Mouse (Mus musculus) forebrain, embryonic 14.5 days (tissue): ENCODE results near the gene Dph3. TPM values are rescaled to one million over a fixed set of nuclear protein-coding genes. Genes with fewer than 3 reads are reported as not detected.

ENCODE experiments used
- ATAC-seq: fragments of 200-750 bp; cut with Nextera tagmentation; 2 replicates; pipeline ENCODE4 v1.8.0; 2017; ENCODE audit warnings: mild to moderate bottlenecking, moderate library complexity
- DNase-seq: peaks from one replicate; pipeline ENCODE4 v3.0.0-alpha.2; 2015; ENCODE audit warnings: low spot score
- H3K27ac ChIP-seq: fragments of 300-500 bp; sonication (generic); 2 replicates; pipeline ENCODE4 v1.5.1; 2014; ENCODE audit warnings: low read depth, mild to moderate bottlenecking, control low read depth, low read length, moderate library complexity
- H3K27me3 ChIP-seq: fragments of 300-500 bp; sonication (generic); replicated peaks from 2 replicates; pipeline ENCODE4 v1.6.1; 2014; ENCODE audit warnings: low read length, control low read depth, mixed read lengths; ENCODE audit not compliant: control insufficient read depth, insufficient read depth
- H3K36me3 ChIP-seq: fragments of 300-500 bp; sonication (generic); 2 replicates; pipeline ENCODE4 v1.6.1; 2014; ENCODE audit warnings: low read length, control low read depth; ENCODE audit not compliant: control insufficient read depth, insufficient read depth
- H3K4me1 ChIP-seq: fragments of 300-500 bp; sonication (generic); 2 replicates; pipeline ENCODE4 v1.6.1; 2014; ENCODE audit warnings: antibody characterized with exemption, low read length, control low read depth; ENCODE audit not compliant: control insufficient read depth, insufficient read depth
- H3K4me2 ChIP-seq: fragments of 300-500 bp; sonication (generic); 2 replicates; pipeline ENCODE4 v1.6.1; 2014; ENCODE audit warnings: mild to moderate bottlenecking, control low read depth, low read length
- H3K4me3 ChIP-seq: fragments of 300-500 bp; sonication (generic); 2 replicates; pipeline ENCODE4 v1.5.1; 2014; ENCODE audit warnings: low read depth, low read length, control low read depth
- H3K9ac ChIP-seq: fragments of 300-500 bp; sonication (generic); 2 replicates; pipeline ENCODE4 v1.6.1; 2014; ENCODE audit warnings: mild to moderate bottlenecking, low read length, control low read depth, moderate library complexity
- H3K9me3 ChIP-seq: fragments of 300-500 bp; sonication (generic); replicated peaks from 2 replicates; pipeline ENCODE4 v1.6.1; 2016; ENCODE audit warnings: low read length, control low read depth, mixed read lengths; ENCODE audit not compliant: control insufficient read depth
- WGBS: fragments of 180-500 bp; shearing (Covaris S2); extraction: QIAGEN DNeasy Blood & Tissue Kit; methylation state at CpG from one replicate; pipeline ENCODE4 v1.1.7; 2014; 5-methylcytosine and 5-hydroxymethylcytosine counted together
- polyA plus RNA-seq: library from polyadenylated mRNA; unstranded; fragments of >200 nt; fragmentation: Nextera tagmentation; extraction: Ambion mirVana; gene quantifications from 2 replicates; pipeline ENCODE4 v1.2.1, GENCODE M21; 2014

Gene Dph3
- polyA plus RNA-seq, 1 experiment from 2014 or later, result 93.3 TPM

GRCm38 (mm10) chr14:32053895-32054294, 31.6 kb downstream of the Dph3 start:
- ATAC-seq, result no peak
- no peak for DNase-seq
- no peaks in the 10 kb centered on the region for H3K27me3 ChIP-seq

GRCm38 (mm10) chr14:32050171-32050570, 35.4 kb downstream of the Dph3 start:
- 90% methylated on average over 6 of the region's 6 CpGs for WGBS
- Histone ChIP-seq H3K4me1 (no peaks in the 10 kb centered on the region), H3K27me3 (no peaks in the 10 kb centered on the region), H3K9me3 (no peaks in the 10 kb centered on the region), H3K36me3 (no peaks in the 10 kb centered on the region), H3K9ac (no peak overlapping the region), H3K4me2 (no peak overlapping the region), H3K4me3 (no peak overlapping the region), H3K27ac (no peak overlapping the region)
- no peak for DNase-seq
- no peak for ATAC-seq

More at GRCm38 (mm10) chr14:32053895-32054294, 31.6 kb downstream of the Dph3 start:
- Histone ChIP-seq H3K9ac (no peak overlapping the region), H3K4me1 (no peaks in the 10 kb centered on the region), H3K4me2 (no peak overlapping the region), H3K36me3 (no peaks in the 10 kb centered on the region), H3K27ac (no peak overlapping the region), H3K4me3 (no peak overlapping the region), H3K9me3 (0 out of 2 replicates have a peak, but pooled peaks cover 3% of the 10 kb centered on the region)
- 88% methylated on average over 5 of the region's 5 CpGs for WGBS

- no peaks in the 10 kb centered on the region for H3K27me3 ChIP-seq
Measured at GRCm38 (mm10) chr14:32046357-32046756, 39.2 kb downstream of the Dph3 start.

GRCm38 (mm10) chr14:32042108-32042507, 43.4 kb downstream of the Dph3 start:
- H3K27ac ChIP-seq, result no peak overlapping the region
- 79% methylated on average over 5 of the region's 5 CpGs for WGBS
- no peaks in the 10 kb centered on the region for H3K4me1 ChIP-seq
- H3K4me2 ChIP-seq, result no peak overlapping the region
- no peaks in the 10 kb centered on the region for H3K9me3 ChIP-seq
- no peak overlapping the region for H3K4me3 ChIP-seq
- ATAC-seq, result no peak
- no peak overlapping the region for H3K9ac ChIP-seq
- H3K36me3 ChIP-seq, result no peaks in the 10 kb centered on the region
- DNase-seq, result no peak
- H3K27me3 ChIP-seq, result no peaks in the 10 kb centered on the region

More at GRCm38 (mm10) chr14:32046357-32046756, 39.2 kb downstream of the Dph3 start:
- Histone ChIP-seq H3K9me3 (no peaks in the 10 kb centered on the region), H3K27ac (no peak overlapping the region), H3K9ac (no peak overlapping the region), H3K4me3 (no peak overlapping the region), H3K36me3 (no peaks in the 10 kb centered on the region), H3K4me1 (no peaks in the 10 kb centered on the region), H3K4me2 (no peak overlapping the region)
- WGBS, result 83% methylated on average over 8 of the region's 8 CpGs
- ATAC-seq (no peak), DNase-seq (no peak)

GRCm38 (mm10) chr14:32037661-32038252, 47.8 kb downstream of the Dph3 start:
- no peak overlapping the region for H3K4me3 ChIP-seq
- H3K27ac ChIP-seq, result no peak overlapping the region
- no peaks in the 10 kb centered on the region for H3K27me3 ChIP-seq
- H3K4me1 ChIP-seq, result no peaks in the 10 kb centered on the region
- DNase-seq (no peak), ATAC-seq (no peak)
- no peaks in the 10 kb centered on the region for H3K36me3 ChIP-seq
- H3K4me2 ChIP-seq, result no peak overlapping the region
- no peak overlapping the region for H3K9ac ChIP-seq
- WGBS, result 84% methylated on average over 8 of the region's 8 CpGs
- no peaks in the 10 kb centered on the region for H3K9me3 ChIP-seq

GRCm38 (mm10) chr14:32036482-32036881, 49.0 kb downstream of the Dph3 start:
- Histone ChIP-seq H3K4me3 (no peak overlapping the region), H3K4me1 (no peaks in the 10 kb centered on the region), H3K27me3 (no peaks in the 10 kb centered on the region), H3K27ac (no peak overlapping the region), H3K9ac (no peak overlapping the region), H3K4me2 (no peak overlapping the region), H3K36me3 (no peaks in the 10 kb centered on the region), H3K9me3 (no peaks in the 10 kb centered on the region)
- WGBS, result 80% methylated on average over 5 of the region's 5 CpGs
- ATAC-seq (no peak), DNase-seq (no peak)

GRCm38 (mm10) chr14:32032522-32032921, 53.0 kb downstream of the Dph3 start:
- Histone ChIP-seq H3K9me3 (no peaks in the 10 kb centered on the region), H3K4me1 (peaks cover 9% of the 10 kb centered on the region), H3K4me2 (no peak overlapping the region), H3K9ac (no peak overlapping the region), H3K27ac (no peak overlapping the region), H3K27me3 (no peaks in the 10 kb centered on the region), H3K4me3 (no peak overlapping the region), H3K36me3 (no peaks in the 10 kb centered on the region)
- peak; percentile 90 for DNase-seq
- 7% methylated on average over 4 of the region's 4 CpGs for WGBS
- peak; percentile 71 for ATAC-seq

Other genes starting within 250 kb of the Dph3 start
- gene Galnt15, start 56.7 kb downstream of the Dph3 start, polyA plus RNA-seq, result 0.27 and 0.39 TPM in 2 replicates
- 16.4 and 20.4 TPM in 2 replicates for gene Oxnad1, start 355 bp downstream of the Dph3 start, polyA plus RNA-seq
- gene Msmb, start 56.3 kb upstream of the Dph3 start, polyA plus RNA-seq, result not detected in 2 replicates
- gene Ncoa4, start 74.1 kb upstream of the Dph3 start, polyA plus RNA-seq, result 137 and 145 TPM in 2 replicates
- 258 and 290 TPM in 2 replicates for gene Timm23, start 116.2 kb upstream of the Dph3 start, polyA plus RNA-seq
- gene Parg, start 116.2 kb upstream of the Dph3 start, polyA plus RNA-seq, result 41.0 and 43.2 TPM in 2 replicates
- 17.5 and 19.8 TPM in 2 replicates for gene Ogdhl, start 236.3 kb upstream of the Dph3 start, polyA plus RNA-seq